Mouse (Mus musculus) hindbrain, embryonic 16.5 days (tissue): ENCODE results near the gene Mypn. TPM values are rescaled to one million over a fixed set of nuclear protein-coding genes. Genes with fewer than 3 reads are reported as not detected.

Experiments used
- ATAC-seq: fragments of 200-750 bp; cut with Nextera tagmentation; 2 replicates; pipeline ENCODE4 v1.8.0; 2017; ENCODE audit warnings: moderate TSS enrichment, moderate library complexity
- H3K27ac ChIP-seq: fragments of 300-500 bp; sonication (generic); 2 replicates; pipeline ENCODE4 v1.5.1; 2014; ENCODE audit warnings: low read depth, mild to moderate bottlenecking, control low read depth, low read length, moderate library complexity
- H3K27me3 ChIP-seq: fragments of 300-500 bp; sonication (generic); replicated peaks from 2 replicates; pipeline ENCODE4 v1.6.1; 2014; ENCODE audit warnings: low read length; ENCODE audit not compliant: control insufficient read depth, insufficient read depth
- H3K36me3 ChIP-seq: fragments of 300-500 bp; sonication (generic); 2 replicates; pipeline ENCODE4 v1.6.1; 2014; ENCODE audit warnings: mild to moderate bottlenecking, low read length, moderate library complexity, mixed read lengths; ENCODE audit not compliant: control insufficient read depth, insufficient read depth
- H3K4me1 ChIP-seq: fragments of 300-500 bp; sonication (generic); 2 replicates; pipeline ENCODE4 v1.6.1; 2014; ENCODE audit warnings: low read depth, low read length; ENCODE audit not compliant: control insufficient read depth, insufficient read depth
- H3K4me2 ChIP-seq: fragments of 300-500 bp; sonication (generic); 2 replicates; pipeline ENCODE4 v1.6.1; 2014; ENCODE audit warnings: mild to moderate bottlenecking, low read length, control low read depth, moderate library complexity
- H3K4me3 ChIP-seq: fragments of 300-500 bp; sonication (generic); 2 replicates; pipeline ENCODE4 v1.5.1; 2014; ENCODE audit warnings: mild to moderate bottlenecking, low read length, control low read depth, moderate library complexity
- H3K9ac ChIP-seq: fragments of 300-500 bp; sonication (generic); 2 replicates; pipeline ENCODE4 v1.6.1; 2014; ENCODE audit warnings: low read depth, mild to moderate bottlenecking, control low read depth, low read length, moderate library complexity
- H3K9me3 ChIP-seq: fragments of 300-500 bp; sonication (generic); 2 replicates; pipeline ENCODE4 v1.6.1; 2014; ENCODE audit warnings: mild to moderate bottlenecking, low read length, moderate library complexity; ENCODE audit not compliant: control insufficient read depth
- WGBS: fragments of 180-500 bp; shearing (Covaris S2); extraction: QIAGEN DNeasy Blood & Tissue Kit; methylation state at CpG from one replicate; pipeline ENCODE4 v1.1.7; 2014; 5-methylcytosine and 5-hydroxymethylcytosine counted together
- polyA plus RNA-seq: library from polyadenylated mRNA; unstranded; fragments of >200 nt; fragmentation: Nextera tagmentation; extraction: Ambion mirVana; gene quantifications from 2 replicates; pipeline ENCODE4 v1.2.1, GENCODE M21; 2015

Mypn gene
- polyA plus RNA-seq, 1 experiment from 2014 or later, result 1.0 TPM

- H3K36me3 ChIP-seq, result no peaks in the 10 kb centered on the region
- H3K27me3 ChIP-seq, result no peaks in the 10 kb centered on the region
- H3K27ac ChIP-seq, result no peak overlapping the region
- H3K4me3 ChIP-seq, result no peak overlapping the region
- no peak overlapping the region for H3K4me2 ChIP-seq
- no peaks in the 10 kb centered on the region for H3K9me3 ChIP-seq
- no peak overlapping the region for H3K9ac ChIP-seq
- WGBS, result 60% methylated on average over 10 of the region's 10 CpGs
- no peak for ATAC-seq
- peaks cover 13% of the 10 kb centered on the region; the same call in 1 of the 2 replicates for H3K4me1 ChIP-seq
These were observed 110.9 kb downstream of the Mypn start for GRCm38 (mm10) chr10:63092616-63093550.

GRCm38 (mm10) chr10:63091915-63092314 is 111.8 kb downstream of the Mypn start:
- ATAC-seq, result no peak
- 84% methylated on average over 7 of the region's 7 CpGs for WGBS
- no peak overlapping the region for H3K4me2 ChIP-seq

GRCm38 (mm10) chr10:63089758-63090571 is 113.8 kb downstream of the Mypn start:
- WGBS, result 4% methylated on average over 26 of the region's 26 CpGs
- Histone ChIP-seq H3K4me3 (peak overlapping the region; percentile 35), H3K9ac (peak overlapping the region; percentile 30), H3K36me3 (no peaks in the 10 kb centered on the region), H3K4me2 (peak overlapping the region; percentile 70), H3K27me3 (no peaks in the 10 kb centered on the region), H3K27ac (no peak overlapping the region), H3K9me3 (no peaks in the 10 kb centered on the region), H3K4me1 (peaks cover 13% of the 10 kb centered on the region; the same call in 1 of the 2 replicates)
- ATAC-seq, result peak; percentile 66

More at GRCm38 (mm10) chr10:63091915-63092314, 111.8 kb downstream of the Mypn start:
- H3K4me1 ChIP-seq, result peaks cover 13% of the 10 kb centered on the region; the same call in 1 of the 2 replicates
- no peak overlapping the region for H3K4me3 ChIP-seq
- no peaks in the 10 kb centered on the region for H3K27me3 ChIP-seq
- no peak overlapping the region for H3K27ac ChIP-seq
- H3K9me3 ChIP-seq, result no peaks in the 10 kb centered on the region
- no peak overlapping the region for H3K9ac ChIP-seq
- H3K36me3 ChIP-seq, result no peaks in the 10 kb centered on the region

- Histone ChIP-seq H3K27me3 (no peaks in the 10 kb centered on the region), H3K27ac (no peak overlapping the region), H3K4me2 (peak overlapping the region; percentile 70), H3K36me3 (no peaks in the 10 kb centered on the region), H3K4me1 (peaks cover 13% of the 10 kb centered on the region; the same call in 1 of the 2 replicates), H3K9me3 (no peaks in the 10 kb centered on the region), H3K9ac (no peak overlapping the region), H3K4me3 (peak overlapping the region; percentile 35)
- ATAC-seq, result no peak
- 22% methylated on average over 8 of the region's 8 CpGs for WGBS
These were observed 114.5 kb downstream of the Mypn start for GRCm38 (mm10) chr10:63089103-63089757.

DNA sequence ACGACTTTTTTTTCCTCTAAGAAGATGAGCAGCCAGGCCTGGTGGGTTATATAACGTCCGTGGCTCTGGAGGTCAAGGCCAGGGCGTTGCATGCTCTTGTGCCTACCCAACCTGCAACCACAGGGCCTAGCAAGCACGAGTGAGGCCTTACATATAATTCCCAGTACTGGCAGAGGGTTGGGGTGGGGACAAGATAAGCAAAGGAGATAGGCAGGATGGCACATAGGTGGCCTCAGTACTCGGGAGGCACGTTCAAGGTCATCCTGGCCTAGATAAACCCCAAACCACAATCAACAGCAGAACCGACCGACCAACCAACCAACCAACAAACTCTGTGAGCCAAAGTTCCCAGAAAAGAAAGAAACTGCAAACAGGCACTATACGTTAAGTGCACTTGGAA is 117.4 kb downstream of the Mypn start:
- peaks cover 13% of the 10 kb centered on the region; the same call in 1 of the 2 replicates for H3K4me1 ChIP-seq
- H3K4me2 ChIP-seq, result no peak overlapping the region
- WGBS, result 87% methylated on average over 10 of the region's 10 CpGs
- no peaks in the 10 kb centered on the region for H3K36me3 ChIP-seq
- no peaks in the 10 kb centered on the region for H3K9me3 ChIP-seq
- H3K9ac ChIP-seq, result no peak overlapping the region
- no peak overlapping the region for H3K4me3 ChIP-seq
- H3K27ac ChIP-seq, result no peak overlapping the region
- no peaks in the 10 kb centered on the region for H3K27me3 ChIP-seq
- no peak for ATAC-seq

DNA sequence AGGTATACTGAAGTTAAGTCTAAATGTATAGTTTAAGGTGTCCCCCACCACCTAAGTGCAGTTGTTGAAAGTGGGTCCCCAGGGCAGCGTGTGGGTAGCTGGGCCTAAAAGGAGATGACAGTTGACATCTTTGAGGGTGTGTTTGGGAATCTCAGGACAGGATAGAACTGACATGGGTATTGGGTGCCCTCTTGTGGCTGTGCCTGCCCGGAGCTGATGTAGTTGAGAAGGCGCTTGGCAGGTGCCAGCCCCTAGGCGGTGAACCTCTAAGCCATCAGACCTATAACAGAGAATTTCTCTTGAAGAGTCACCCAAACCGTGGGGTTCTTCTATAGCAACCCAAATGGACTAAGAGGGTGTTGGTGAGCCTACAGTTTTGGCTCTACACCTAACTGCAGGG is 137.8 kb downstream of the Mypn start:
- no peaks in the 10 kb centered on the region for H3K36me3 ChIP-seq
- H3K4me3 ChIP-seq, result no peak overlapping the region
- H3K4me1 ChIP-seq, result no peaks in the 10 kb centered on the region
- 4% methylated on average over 5 of the region's 5 CpGs for WGBS
- H3K9me3 ChIP-seq, result no peaks in the 10 kb centered on the region
- peak; percentile 90 for ATAC-seq
- no peak overlapping the region for H3K4me2 ChIP-seq
- no peak overlapping the region for H3K9ac ChIP-seq
- no peaks in the 10 kb centered on the region for H3K27me3 ChIP-seq
- H3K27ac ChIP-seq, result no peak overlapping the region

Other genes starting within 250 kb of the Mypn start
- gene Rufy2, start 223.7 kb downstream of the Mypn start, polyA plus RNA-seq, result 53.9 and 68.0 TPM in 2 replicates
- 114 and 121 TPM in 2 replicates for gene Hnrnph3, start 179.7 kb downstream of the Mypn start, polyA plus RNA-seq
- gene Pbld2, start 179.6 kb downstream of the Mypn start, polyA plus RNA-seq, result 0.68 and 0.94 TPM in 2 replicates
- 0.44 and 0.75 TPM in 2 replicates for gene Pbld1, start 143.8 kb downstream of the Mypn start, polyA plus RNA-seq
- gene Atoh7, start 104.3 kb downstream of the Mypn start, polyA plus RNA-seq, result 3.0 TPM in 2 replicates
- 23.8 and 28.3 TPM in 2 replicates for gene Herc4, start 39.9 kb upstream of the Mypn start, polyA plus RNA-seq
- 2.3 and 3.4 TPM in 2 replicates for gene Sirt1, start 177.8 kb upstream of the Mypn start, polyA plus RNA-seq
- 18.1 and 22.8 TPM in 2 replicates for gene Dnajc12, start 178.5 kb upstream of the Mypn start, polyA plus RNA-seq
- not detected in 2 replicates for gene Gm7075, start 217.8 kb upstream of the Mypn start, polyA plus RNA-seq
- 1.8 and 2.3 TPM in 2 replicates for gene Ctnna3, start 226.1 kb upstream of the Mypn start, polyA plus RNA-seq